Mouse (Mus musculus) stomach, embryonic 15.5 days (tissue): ENCODE measurements around the gene Supt3. TPM values are rescaled to one million over a fixed set of nuclear protein-coding genes. Genes with fewer than 3 reads are reported as not detected.

Experiments
- ATAC-seq: fragments of 200-750 bp; cut with Nextera tagmentation; 2 replicates; pipeline ENCODE4 v1.8.0; 2017; ENCODE audit warnings: low read depth, moderate number of reproducible peaks, moderate TSS enrichment; ENCODE audit not compliant: insufficient read depth, low FRiP score
- H3K27ac ChIP-seq: fragments of 300-500 bp; sonication (generic); 2 replicates; pipeline ENCODE4 v1.5.1; 2015; ENCODE audit warnings: mild to moderate bottlenecking, inconsistent platforms
- H3K27me3 ChIP-seq: fragments of 300-500 bp; sonication (generic); replicated peaks from 2 replicates; pipeline ENCODE4 v1.6.1; 2015; ENCODE audit warnings: inconsistent platforms
- H3K36me3 ChIP-seq: fragments of 300-500 bp; sonication (generic); 2 replicates; pipeline ENCODE4 v1.6.1; 2015; ENCODE audit warnings: inconsistent platforms
- H3K4me1 ChIP-seq: fragments of 300-500 bp; sonication (generic); 2 replicates; pipeline ENCODE4 v1.6.1; 2015; ENCODE audit warnings: inconsistent platforms
- H3K4me2 ChIP-seq: fragments of 300-500 bp; sonication (generic); 2 replicates; pipeline ENCODE4 v1.6.1; 2015; ENCODE audit warnings: mild to moderate bottlenecking, inconsistent platforms
- H3K4me3 ChIP-seq: fragments of 300-500 bp; sonication (generic); replicated peaks from 2 replicates; pipeline ENCODE4 v1.5.1; 2015; ENCODE audit warnings: inconsistent platforms
- H3K9ac ChIP-seq: fragments of 300-500 bp; sonication (generic); 2 replicates; pipeline ENCODE4 v1.6.1; 2015; ENCODE audit warnings: inconsistent platforms
- H3K9me3 ChIP-seq: fragments of 300-500 bp; sonication (generic); 2 replicates; pipeline ENCODE4 v1.6.1; 2016; ENCODE audit warnings: inconsistent platforms
- WGBS: fragments of 180-500 bp; shearing (Covaris S2); methylation state at CpG from one replicate; pipeline ENCODE4 v1.1.7; 2015; 5-methylcytosine and 5-hydroxymethylcytosine counted together
- polyA plus RNA-seq: library from polyadenylated mRNA; unstranded; fragments of >200 nt; fragmentation: Nextera tagmentation; extraction: Ambion mirVana; gene quantifications from 2 replicates; pipeline ENCODE4 v1.2.1, GENCODE M21; 2015

The Supt3 gene
- polyA plus RNA-seq, 1 experiment from 2014 or later = 20.2 TPM

- no peak for ATAC-seq
- peak overlapping the region; percentile 65; the same call in 1 of the 2 replicates for H3K27ac ChIP-seq
- H3K9ac ChIP-seq = no peak overlapping the region
- WGBS = 30% methylated on average over 12 of the region's 12 CpGs
- H3K4me3 ChIP-seq = no peak overlapping the region
- H3K4me1 ChIP-seq = peaks cover 16% of the 10 kb centered on the region
- no peaks in the 10 kb centered on the region for H3K9me3 ChIP-seq
- H3K4me2 ChIP-seq = no peak overlapping the region
- H3K36me3 ChIP-seq = no peaks in the 10 kb centered on the region
- no peaks in the 10 kb centered on the region for H3K27me3 ChIP-seq
These were observed 341.9 kb downstream of the Supt3 start for GRCm38 (mm10) chr17:45118565-45119471.

GRCm38 (mm10) chr17:45119609-45120201 lies 342.8 kb downstream of the Supt3 start:
- H3K4me3 ChIP-seq = 0 out of 2 replicates have a peak overlapping the region, but pooled peaks have one; percentile 4
- peak overlapping the region; percentile 65; the same call in 1 of the 2 replicates for H3K27ac ChIP-seq
- peak overlapping the region; percentile 30 for H3K4me2 ChIP-seq
- ATAC-seq = no peak
- H3K9me3 ChIP-seq = no peaks in the 10 kb centered on the region
- peaks cover 16% of the 10 kb centered on the region for H3K4me1 ChIP-seq
- no peaks in the 10 kb centered on the region for H3K27me3 ChIP-seq
- no peaks in the 10 kb centered on the region for H3K36me3 ChIP-seq
- no peak overlapping the region for H3K9ac ChIP-seq
- 48% methylated on average over 18 of the region's 18 CpGs for WGBS

GRCm38 (mm10) chr17:45123856-45124255 lies 346.9 kb downstream of the Supt3 start:
- no peak overlapping the region for H3K4me2 ChIP-seq
- WGBS = 88% methylated on average over 3 of the region's 3 CpGs
- H3K27me3 ChIP-seq = no peaks in the 10 kb centered on the region
- no peak overlapping the region for H3K27ac ChIP-seq
- no peaks in the 10 kb centered on the region for H3K9me3 ChIP-seq
- no peak overlapping the region for H3K9ac ChIP-seq
- ATAC-seq = no peak
- H3K36me3 ChIP-seq = no peaks in the 10 kb centered on the region
- H3K4me3 ChIP-seq = no peak overlapping the region
- peaks cover 10% of the 10 kb centered on the region for H3K4me1 ChIP-seq

GRCm38 (mm10) chr17:45128611-45129010 lies 351.7 kb downstream of the Supt3 start:
- Histone ChIP-seq H3K27me3 (no peaks in the 10 kb centered on the region), H3K36me3 (no peaks in the 10 kb centered on the region), H3K9ac (no peak overlapping the region), H3K4me1 (no peaks in the 10 kb centered on the region), H3K4me3 (no peak overlapping the region), H3K9me3 (no peaks in the 10 kb centered on the region), H3K4me2 (no peak overlapping the region), H3K27ac (no peak overlapping the region)
- 89% methylated on average over 4 of the region's 4 CpGs for WGBS
- no peak for ATAC-seq

- Histone ChIP-seq H3K27ac (no peak overlapping the region), H3K4me1 (no peaks in the 10 kb centered on the region), H3K9me3 (no peaks in the 10 kb centered on the region), H3K4me3 (no peak overlapping the region), H3K36me3 (no peaks in the 10 kb centered on the region), H3K9ac (no peak overlapping the region), H3K27me3 (no peaks in the 10 kb centered on the region), H3K4me2 (no peak overlapping the region)
- ATAC-seq = no peak
- 89% methylated on average over 10 of the region's 10 CpGs for WGBS
These were observed 356.8 kb downstream of the Supt3 start for GRCm38 (mm10) chr17:45133501-45134400.

GRCm38 (mm10) chr17:45136491-45136890 lies 359.5 kb downstream of the Supt3 start:
- H3K9ac ChIP-seq = no peak overlapping the region
- WGBS = 81% methylated on average over 6 of the region's 6 CpGs
- no peak for ATAC-seq
- H3K4me2 ChIP-seq = no peak overlapping the region
- H3K36me3 ChIP-seq = no peaks in the 10 kb centered on the region
- H3K27me3 ChIP-seq = no peaks in the 10 kb centered on the region
- no peaks in the 10 kb centered on the region for H3K4me1 ChIP-seq
- no peaks in the 10 kb centered on the region for H3K9me3 ChIP-seq
- H3K4me3 ChIP-seq = no peak overlapping the region
- no peak overlapping the region for H3K27ac ChIP-seq

GRCm38 (mm10) chr17:45143043-45143442 lies 366.1 kb downstream of the Supt3 start:
- Histone ChIP-seq H3K4me3 (no peak overlapping the region), H3K4me2 (no peak overlapping the region), H3K27ac (no peak overlapping the region), H3K9ac (no peak overlapping the region), H3K36me3 (no peaks in the 10 kb centered on the region), H3K27me3 (no peaks in the 10 kb centered on the region), H3K9me3 (no peaks in the 10 kb centered on the region), H3K4me1 (no peaks in the 10 kb centered on the region)
- no peak for ATAC-seq
- 70% methylated on average over 6 of the region's 6 CpGs for WGBS

- WGBS = 67% methylated on average over 14 of the region's 14 CpGs
- Histone ChIP-seq H3K4me3 (no peak overlapping the region), H3K27me3 (no peaks in the 10 kb centered on the region), H3K36me3 (no peaks in the 10 kb centered on the region), H3K4me2 (no peak overlapping the region), H3K27ac (no peak overlapping the region), H3K9ac (no peak overlapping the region), H3K4me1 (no peaks in the 10 kb centered on the region), H3K9me3 (no peaks in the 10 kb centered on the region)
- no peak for ATAC-seq
These were observed 367.7 kb downstream of the Supt3 start for GRCm38 (mm10) chr17:45144656-45145055.

- no peak overlapping the region for H3K9ac ChIP-seq
- WGBS = 82% methylated on average over 17 of the region's 17 CpGs
- H3K36me3 ChIP-seq = no peaks in the 10 kb centered on the region
- H3K27ac ChIP-seq = no peak overlapping the region
- no peak for ATAC-seq
- H3K4me2 ChIP-seq = no peak overlapping the region
- no peaks in the 10 kb centered on the region for H3K9me3 ChIP-seq
- H3K4me3 ChIP-seq = no peak overlapping the region
- no peaks in the 10 kb centered on the region for H3K4me1 ChIP-seq
- H3K27me3 ChIP-seq = no peaks in the 10 kb centered on the region
These were observed 374.5 kb downstream of the Supt3 start for GRCm38 (mm10) chr17:45151312-45151929.

GRCm38 (mm10) chr17:45153721-45154120 lies 376.8 kb downstream of the Supt3 start:
- Histone ChIP-seq H3K4me1 (no peaks in the 10 kb centered on the region), H3K9me3 (no peaks in the 10 kb centered on the region), H3K4me3 (no peak overlapping the region), H3K36me3 (no peaks in the 10 kb centered on the region), H3K27ac (no peak overlapping the region), H3K9ac (no peak overlapping the region), H3K27me3 (no peaks in the 10 kb centered on the region), H3K4me2 (no peak overlapping the region)
- 30% methylated on average over 6 of the region's 6 CpGs for WGBS
- ATAC-seq = no peak

- H3K4me2 ChIP-seq = no peak overlapping the region
- H3K9ac ChIP-seq = no peak overlapping the region
- H3K4me1 ChIP-seq = no peaks in the 10 kb centered on the region; the same call in 1 of the 2 replicates
- no peak overlapping the region for H3K4me3 ChIP-seq
- ATAC-seq = no peak
- H3K27me3 ChIP-seq = no peaks in the 10 kb centered on the region
- no peaks in the 10 kb centered on the region for H3K36me3 ChIP-seq
- H3K9me3 ChIP-seq = no peaks in the 10 kb centered on the region
- no peak overlapping the region for H3K27ac ChIP-seq
- WGBS = 74% methylated on average over 16 of the region's 16 CpGs
These were observed 381.3 kb downstream of the Supt3 start for GRCm38 (mm10) chr17:45158171-45158691.
